Mouse (Mus musculus) hindbrain, postnatal 0 days (tissue): ENCODE measurements around the gene Manbal. TPM values are rescaled to one million over a fixed set of nuclear protein-coding genes. Genes with fewer than 3 reads are reported as not detected.

ENCODE experiments used
- ATAC-seq: fragments of 200-750 bp; cut with Nextera tagmentation; 2 replicates; pipeline ENCODE4 v1.8.0; 2017; ENCODE audit warnings: mild to moderate bottlenecking, moderate TSS enrichment, moderate library complexity
- DNase-seq: peaks from one replicate; pipeline ENCODE4 v3.0.0-alpha.2; 2015; ENCODE audit warnings: low spot score
- H3K27ac ChIP-seq: fragments of 300-500 bp; sonication (generic); 2 replicates; pipeline ENCODE4 v1.5.1; 2014; ENCODE audit warnings: mild to moderate bottlenecking
- H3K27me3 ChIP-seq: fragments of 300-500 bp; sonication (generic); 2 replicates; pipeline ENCODE4 v1.6.1; 2014; ENCODE audit warnings: low read length, mixed read lengths; ENCODE audit not compliant: insufficient read depth
- H3K36me3 ChIP-seq: fragments of 300-500 bp; sonication (generic); 2 replicates; pipeline ENCODE4 v1.6.1; 2014; ENCODE audit warnings: low read length, mixed read lengths; ENCODE audit not compliant: insufficient read depth
- H3K4me1 ChIP-seq: fragments of 300-500 bp; sonication (generic); 2 replicates; pipeline ENCODE4 v1.6.1; 2014; ENCODE audit warnings: antibody characterized with exemption, low read length, mixed read lengths; ENCODE audit not compliant: insufficient read depth
- H3K4me2 ChIP-seq: fragments of 300-500 bp; sonication (generic); 2 replicates; pipeline ENCODE4 v1.6.1; 2014; ENCODE audit warnings: low read depth, mild to moderate bottlenecking, low read length, moderate library complexity, mixed read lengths
- H3K4me3 ChIP-seq: fragments of 300-500 bp; sonication (generic); 2 replicates; pipeline ENCODE4 v1.5.1; 2014; ENCODE audit warnings: low read length
- H3K9ac ChIP-seq: fragments of 300-500 bp; sonication (generic); replicated peaks from 2 replicates; pipeline ENCODE4 v1.6.1; 2014; ENCODE audit warnings: mild to moderate bottlenecking, low read length, moderate library complexity, mixed read lengths
- H3K9me3 ChIP-seq: fragments of 300-500 bp; sonication (generic); 2 replicates; pipeline ENCODE4 v1.6.1; 2016; ENCODE audit warnings: low read length, mixed read lengths
- CTCF ChIP-seq: IDR thresholded peaks from 2 replicates; pipeline ENCODE4 v1.5.1; 2016; ENCODE audit warnings: antibody characterized with exemption, control low read depth, low read depth
- WGBS: fragments of 180-500 bp; shearing (Covaris S2); extraction: QIAGEN DNeasy Blood & Tissue Kit; methylation state at CpG from one replicate; pipeline ENCODE4 v1.1.7; 2014; 5-methylcytosine and 5-hydroxymethylcytosine counted together
- polyA plus RNA-seq: library from polyadenylated mRNA; unstranded; fragments of >200 nt; fragmentation: Nextera tagmentation; extraction: Ambion mirVana; gene quantifications from 2 replicates; pipeline ENCODE4 v1.2.1, GENCODE M21; 2015
- total RNA-seq: library from RNA; depleted of rRNA; stranded (reverse); fragments of >200 nt; gene quantifications from 2 replicates; pipeline ENCODE4 v1.2.3, GENCODE M21; 2014; rRNA removed

The Manbal gene
- total RNA-seq (69.6 and 74.4 TPM in 2 replicates), polyA plus RNA-seq (133 and 135 TPM in 2 replicates)

DNA sequence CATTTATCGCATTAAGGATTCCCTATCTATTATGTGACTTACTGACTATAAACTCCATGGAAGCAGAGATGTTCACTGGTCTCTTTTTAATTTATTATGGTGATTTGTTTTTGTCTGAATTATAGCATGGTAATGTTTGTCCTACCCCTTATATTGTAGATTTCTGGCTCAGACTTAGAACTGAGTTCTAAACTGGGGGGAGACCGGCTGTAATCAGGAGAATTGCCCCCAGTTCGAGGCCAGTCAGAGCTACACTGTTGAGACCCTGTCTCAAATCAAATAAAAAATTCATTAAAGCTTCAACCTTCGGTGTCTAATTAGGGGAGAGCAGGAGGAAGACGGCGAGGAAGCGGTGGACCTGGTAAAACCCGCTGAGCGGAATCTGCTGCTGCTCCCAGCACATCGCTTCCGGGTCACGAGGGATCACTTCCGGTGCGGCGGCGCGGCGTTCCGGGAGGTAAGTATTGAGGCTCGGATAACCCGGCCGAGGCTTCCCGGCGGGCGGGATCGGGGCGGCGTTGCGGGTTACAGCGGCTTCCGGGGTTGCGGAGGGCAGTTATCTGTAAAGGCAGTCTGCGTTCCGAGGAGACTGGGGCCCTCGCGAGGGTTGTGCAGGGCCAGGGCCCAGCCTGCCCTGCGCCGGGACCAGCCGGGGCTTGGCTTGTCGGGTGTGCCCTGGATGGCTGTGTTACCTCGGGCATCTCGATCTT lies at the start of gene Manbal:
Manbal (plus strand) TSS at position 411 of the 710 bp plus-strand sequence.
- Histone ChIP-seq H3K4me1 (peaks cover 9% of the 10 kb centered on the region; the same call in 1 of the 2 replicates), H3K4me3 (peak within 1 kb of the TSS; percentile 81), H3K27me3 (no peaks in the 10 kb centered on the region), H3K4me2 (peak within 1 kb of the TSS; percentile 88), H3K9me3 (no peaks in the 10 kb centered on the region), H3K27ac (peak within 1 kb of the TSS; percentile 90), H3K36me3 (no peaks in the 10 kb centered on the region), H3K9ac (peak within 1 kb of the TSS; percentile 96)
- ATAC-seq (peak; percentile 91), DNase-seq (peak; percentile 93)
- 4% methylated on average over 42 of the region's 42 CpGs for WGBS
- TF ChIP-seq CTCF, result no peak

GRCm38 (mm10) chr2:157320135-157320534 lies 47.3 kb upstream of the Manbal start:
- no peak for DNase-seq
- no peak overlapping the region for H3K9ac ChIP-seq
- no peak overlapping the region for H3K27ac ChIP-seq
- TF ChIP-seq CTCF, result no peak
- H3K36me3 ChIP-seq, result peaks cover 49% of the 10 kb centered on the region
- H3K9me3 ChIP-seq, result no peaks in the 10 kb centered on the region
- H3K4me3 ChIP-seq, result no peak overlapping the region
- H3K4me1 ChIP-seq, result 0 out of 2 replicates have a peak, but pooled peaks cover 3% of the 10 kb centered on the region
- 70% methylated on average over 8 of the region's 8 CpGs for WGBS
- no peak for ATAC-seq
- H3K4me2 ChIP-seq, result no peak overlapping the region
- H3K27me3 ChIP-seq, result no peaks in the 10 kb centered on the region

- H3K4me2 ChIP-seq, result no peak overlapping the region
- H3K27me3 ChIP-seq, result no peaks in the 10 kb centered on the region
- DNase-seq, result no peak
- no peak for ATAC-seq
- 0 out of 2 replicates have a peak overlapping the region, but pooled peaks have one; percentile 8 for H3K27ac ChIP-seq
- H3K9ac ChIP-seq, result no peak overlapping the region
- H3K4me1 ChIP-seq, result 0 out of 2 replicates have a peak, but pooled peaks cover 3% of the 10 kb centered on the region
- no peak overlapping the region for H3K4me3 ChIP-seq
- 35% methylated on average over 5 of the region's 5 CpGs for WGBS
- no peak for TF ChIP-seq CTCF
- no peaks in the 10 kb centered on the region for H3K9me3 ChIP-seq
- H3K36me3 ChIP-seq, result peaks cover 49% of the 10 kb centered on the region
Observed at GRCm38 (mm10) chr2:157320886-157321285, 46.5 kb upstream of the Manbal start.

GRCm38 (mm10) chr2:157322029-157322766 lies 45.2 kb upstream of the Manbal start:
- H3K36me3 ChIP-seq, result peaks cover 49% of the 10 kb centered on the region
- WGBS, result 40% methylated on average over 5 of the region's 5 CpGs
- H3K4me3 ChIP-seq, result no peak overlapping the region
- H3K4me2 ChIP-seq, result no peak overlapping the region
- H3K27me3 ChIP-seq, result no peaks in the 10 kb centered on the region
- H3K9me3 ChIP-seq, result no peaks in the 10 kb centered on the region
- DNase-seq, result peak; percentile 50
- 0 out of 2 replicates have a peak, but pooled peaks cover 3% of the 10 kb centered on the region for H3K4me1 ChIP-seq
- no peak for TF ChIP-seq CTCF
- peak overlapping the region; percentile 22; the same call in 1 of the 2 replicates for H3K27ac ChIP-seq
- peak; percentile 53 for ATAC-seq
- H3K9ac ChIP-seq, result no peak overlapping the region

- H3K36me3 ChIP-seq, result peaks cover 39% of the 10 kb centered on the region
- H3K4me3 ChIP-seq, result no peak overlapping the region
- no peak overlapping the region for H3K27ac ChIP-seq
- no peaks in the 10 kb centered on the region for H3K9me3 ChIP-seq
- no peak for TF ChIP-seq CTCF
- H3K4me1 ChIP-seq, result peaks cover 11% of the 10 kb centered on the region
- 86% methylated on average over 2 of the region's 2 CpGs for WGBS
- H3K4me2 ChIP-seq, result no peak overlapping the region
- ATAC-seq (no peak), DNase-seq (no peak)
- no peak overlapping the region for H3K9ac ChIP-seq
- no peaks in the 10 kb centered on the region for H3K27me3 ChIP-seq
Observed at GRCm38 (mm10) chr2:157325238-157325637, 42.2 kb upstream of the Manbal start.

- ATAC-seq (peak; percentile 30), DNase-seq (no peak)
- no peak overlapping the region for H3K4me2 ChIP-seq
- no peak overlapping the region for H3K9ac ChIP-seq
- peaks cover 8% of the 10 kb centered on the region for H3K4me1 ChIP-seq
- no peaks in the 10 kb centered on the region for H3K9me3 ChIP-seq
- H3K4me3 ChIP-seq, result no peak overlapping the region
- peaks cover 31% of the 10 kb centered on the region for H3K36me3 ChIP-seq
- 27% methylated on average over 5 of the region's 5 CpGs for WGBS
- H3K27ac ChIP-seq, result no peak overlapping the region
- no peaks in the 10 kb centered on the region for H3K27me3 ChIP-seq
- TF ChIP-seq CTCF, result no peak
Observed at GRCm38 (mm10) chr2:157328106-157328505, 39.3 kb upstream of the Manbal start.
